Mouse (Mus musculus) C2C12 (cell line): ENCODE measurements at regions not wholly inside any gene's neighbourhood (a gene's known extent, or its start where the extent isn't known, plus 50 kb on each side); places are given as distances from the start of the nearest gene placed in this dataset.

Experiments used
- H3K27me3 ChIP-seq: one replicate; pipeline ENCODE4 v1.6.1; 2011; ENCODE audit not compliant: control insufficient read depth, insufficient read depth, insufficient read length
- H3K36me3 ChIP-seq: one replicate; pipeline ENCODE4 v1.6.1; 2011; ENCODE audit not compliant: control insufficient read depth, insufficient read depth
- H3K4me3 ChIP-seq: one replicate; pipeline ENCODE4 v1.5.1; 2011; ENCODE audit warnings: mild to moderate bottlenecking, control low read depth; ENCODE audit not compliant: poor library complexity, insufficient read depth, severe bottlenecking
- H3K79me2 ChIP-seq: one replicate; pipeline ENCODE4 v1.6.1; 2011; ENCODE audit not compliant: control insufficient read depth, insufficient read depth
- H3K79me3 ChIP-seq: one replicate; pipeline ENCODE4 v1.6.1; 2011; ENCODE audit warnings: low read depth, control low read depth
- H3ac ChIP-seq: one replicate; pipeline ENCODE3; 2011; ENCODE audit warnings: low read depth; ENCODE audit not compliant: control insufficient read depth, insufficient read length
- CEBPB ChIP-seq: IDR thresholded peaks from one replicate; pipeline ENCODE4 v1.6.1; 2011; ENCODE audit warnings: low read depth, mild to moderate bottlenecking, control low read depth, moderate library complexity
- CTCF ChIP-seq: IDR thresholded peaks from one replicate; pipeline ENCODE4 v1.5.1; 2011; ENCODE audit not compliant: control insufficient read depth, insufficient read depth, insufficient read length
- FOSL1 ChIP-seq: IDR thresholded peaks from one replicate; pipeline ENCODE4 v1.8.0; 2011; ENCODE audit warnings: mild to moderate bottlenecking, low read length; ENCODE audit not compliant: poor library complexity, insufficient read depth, severe bottlenecking
- MAX ChIP-seq: IDR thresholded peaks from one replicate; pipeline ENCODE4 v1.6.1; 2011; ENCODE audit warnings: mild to moderate bottlenecking, control low read depth
- MYOD1 ChIP-seq: IDR thresholded peaks from one replicate; pipeline ENCODE4 v1.6.1; 2011; ENCODE audit warnings: low read depth; ENCODE audit not compliant: control insufficient read depth, insufficient read length
- MYOG ChIP-seq: IDR thresholded peaks from one replicate; pipeline ENCODE4 v1.6.1; 2011; ENCODE audit not compliant: control insufficient read depth, insufficient read length; ENCODE audit errors: extremely low read depth
- USF1 ChIP-seq: IDR thresholded peaks from one replicate; pipeline ENCODE4 v1.6.1; 2011; ENCODE audit warnings: low read depth, mild to moderate bottlenecking, control low read depth, moderate library complexity

GRCm38 (mm10) chr1:69212896-69213500, 105.1 kb upstream of the Erbb4 start:
- Histone ChIP-seq H3ac (no peak overlapping the region), H3K79me3 (no peaks in the 10 kb centered on the region), H3K4me3 (no peak overlapping the region), H3K27me3 (no peaks in the 10 kb centered on the region), H3K79me2 (no peaks in the 10 kb centered on the region), H3K36me3 (no peaks in the 10 kb centered on the region)
- TF ChIP-seq CEBPB (peak; percentile 73), MYOG (no peak), MAX (no peak), FOSL1 (no peak), CTCF (no peak), MYOD1 (peak; percentile 86), USF1 (no peak)

GRCm38 (mm10) chr1:69202745-69203144, 94.9 kb upstream of the Erbb4 start:
- Histone ChIP-seq H3K36me3 (no peaks in the 10 kb centered on the region), H3K79me2 (no peaks in the 10 kb centered on the region), H3K4me3 (no peak overlapping the region), H3ac (no peak overlapping the region), H3K79me3 (no peaks in the 10 kb centered on the region), H3K27me3 (no peaks in the 10 kb centered on the region)
- no peak for TF ChIP-seq CTCF
- no peak for TF ChIP-seq FOSL1
- TF ChIP-seq MYOD1, result no peak
- TF ChIP-seq USF1, result no peak
- no peak for TF ChIP-seq MAX
- no peak for TF ChIP-seq MYOG
- no peak for TF ChIP-seq CEBPB

GRCm38 (mm10) chr1:69165202-69165601, 57.3 kb upstream of the Erbb4 start:
- Histone ChIP-seq H3K27me3 (no peaks in the 10 kb centered on the region), H3ac (no peak overlapping the region), H3K36me3 (no peaks in the 10 kb centered on the region), H3K79me2 (no peaks in the 10 kb centered on the region), H3K79me3 (no peaks in the 10 kb centered on the region), H3K4me3 (no peak overlapping the region)
- TF ChIP-seq MAX, result no peak
- TF ChIP-seq CTCF, result no peak
- TF ChIP-seq MYOG, result no peak
- no peak for TF ChIP-seq MYOD1
- TF ChIP-seq CEBPB, result no peak
- TF ChIP-seq FOSL1, result no peak
- no peak for TF ChIP-seq USF1
